Mouse (Mus musculus) brain, adult 2 months (tissue): ENCODE measurements at regions not wholly inside any gene's neighbourhood (a gene's known extent, or its start where the extent isn't known, plus 50 kb on each side); places are given as distances from the start of the nearest gene placed in this dataset.

ENCODE experiments used
- DNase-seq: peaks from one replicate; pipeline ENCODE4 v3.0.0; 2011; ENCODE audit warnings: low read depth, low spot score

GRCm38 (mm10) chr12:9174327-9174726 lies 144.5 kb downstream of the Ttc32 start:
- DNase-seq = no peak

- no peak for DNase-seq
Measured at GRCm38 (mm10) chr12:9176198-9176597, 146.4 kb downstream of the Ttc32 start.

GRCm38 (mm10) chr12:9178626-9179025 lies 148.8 kb downstream of the Ttc32 start:
- no peak for DNase-seq

- DNase-seq = no peak
Measured at GRCm38 (mm10) chr12:9180677-9181076, 150.9 kb downstream of the Ttc32 start.

- no peak for DNase-seq
Measured at GRCm38 (mm10) chr12:9191721-9192120, 161.9 kb downstream of the Ttc32 start.

GRCm38 (mm10) chr12:9199321-9199720 lies 169.5 kb downstream of the Ttc32 start:
- peak; percentile 6 for DNase-seq

- DNase-seq = no peak
Measured at GRCm38 (mm10) chr12:9212211-9212610, 182.4 kb downstream of the Ttc32 start.

- DNase-seq = no peak
Measured at GRCm38 (mm10) chr12:9224971-9225370, 195.2 kb downstream of the Ttc32 start.

- no peak for DNase-seq
Measured at GRCm38 (mm10) chr12:9227901-9228300, 198.1 kb downstream of the Ttc32 start.

GRCm38 (mm10) chr12:9228486-9228885 lies 198.7 kb downstream of the Ttc32 start:
- DNase-seq = peak; percentile 74

- no peak for DNase-seq
Measured at GRCm38 (mm10) chr12:9229981-9230380, 200.2 kb downstream of the Ttc32 start.

- no peak for DNase-seq
Measured at GRCm38 (mm10) chr12:9230576-9230975, 200.8 kb downstream of the Ttc32 start.

- DNase-seq = peak; percentile 74
Measured at GRCm38 (mm10) chr12:9232431-9232830, 202.6 kb downstream of the Ttc32 start.

GRCm38 (mm10) chr12:9235866-9236265 lies 206.1 kb downstream of the Ttc32 start:
- DNase-seq = no peak

GRCm38 (mm10) chr12:9237538-9237937 lies 207.7 kb downstream of the Ttc32 start:
- DNase-seq = no peak

GRCm38 (mm10) chr12:9237955-9238354 lies 208.2 kb downstream of the Ttc32 start:
- DNase-seq = no peak

GRCm38 (mm10) chr12:9247506-9247905 lies 217.7 kb downstream of the Ttc32 start:
- peak; percentile 59 for DNase-seq

- peak; percentile 70 for DNase-seq
Measured at GRCm38 (mm10) chr12:9251772-9252171, 222.0 kb downstream of the Ttc32 start.

- DNase-seq = no peak
Measured at GRCm38 (mm10) chr12:9253306-9254074, 223.7 kb downstream of the Ttc32 start.

GRCm38 (mm10) chr12:9254301-9254860 lies 224.6 kb downstream of the Ttc32 start:
- peak; percentile 53 for DNase-seq

GRCm38 (mm10) chr12:9255661-9256486 lies 226.1 kb downstream of the Ttc32 start:
- DNase-seq = peak; percentile 91

GRCm38 (mm10) chr12:9256487-9256820 lies 226.7 kb downstream of the Ttc32 start:
- no peak for DNase-seq

- no peak for DNase-seq
Measured at GRCm38 (mm10) chr12:9258221-9258620, 228.4 kb downstream of the Ttc32 start.
